Mouse (Mus musculus) retina, postnatal 1 day (tissue): ENCODE data around the gene Txndc2.
A peak's percentile ranks its signal among the peaks of the same experiment; 100 is the strongest.

Experiments
- DNase-seq: peaks from one replicate; pipeline ENCODE4 v3.0.0-alpha.2; 2012

Gene Txndc2

GRCm38 (mm10) chr17:65641734-65642218 is at the start of gene Txndc2:
TSS of gene Txndc2 (minus strand) at chr17:65642168.
- DNase-seq: no peak

DNA sequence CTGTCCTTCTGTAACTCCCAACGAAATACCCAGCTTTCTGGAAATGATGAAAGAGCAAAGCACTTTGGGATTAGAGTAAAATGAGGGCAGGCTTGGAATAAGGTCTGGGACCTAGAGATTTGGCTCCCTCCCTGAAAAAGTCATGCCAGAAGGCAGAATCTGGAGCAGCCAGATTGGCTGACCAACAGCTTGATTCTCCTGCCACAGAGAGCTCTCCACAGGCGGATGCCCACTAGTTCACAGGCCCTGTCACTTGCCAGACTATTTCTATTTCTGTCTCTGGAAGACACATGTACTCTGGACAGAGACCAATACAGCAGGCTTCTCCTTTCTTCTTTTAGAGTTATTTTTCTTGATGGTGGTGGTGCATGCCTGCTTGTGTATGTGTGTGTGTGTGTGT is 41.8 kb upstream of the Txndc2 start:
- DNase-seq: no peak

GRCm38 (mm10) chr17:65683316-65683715 is 41.3 kb upstream of the Txndc2 start:
- DNase-seq: no peak

DNA sequence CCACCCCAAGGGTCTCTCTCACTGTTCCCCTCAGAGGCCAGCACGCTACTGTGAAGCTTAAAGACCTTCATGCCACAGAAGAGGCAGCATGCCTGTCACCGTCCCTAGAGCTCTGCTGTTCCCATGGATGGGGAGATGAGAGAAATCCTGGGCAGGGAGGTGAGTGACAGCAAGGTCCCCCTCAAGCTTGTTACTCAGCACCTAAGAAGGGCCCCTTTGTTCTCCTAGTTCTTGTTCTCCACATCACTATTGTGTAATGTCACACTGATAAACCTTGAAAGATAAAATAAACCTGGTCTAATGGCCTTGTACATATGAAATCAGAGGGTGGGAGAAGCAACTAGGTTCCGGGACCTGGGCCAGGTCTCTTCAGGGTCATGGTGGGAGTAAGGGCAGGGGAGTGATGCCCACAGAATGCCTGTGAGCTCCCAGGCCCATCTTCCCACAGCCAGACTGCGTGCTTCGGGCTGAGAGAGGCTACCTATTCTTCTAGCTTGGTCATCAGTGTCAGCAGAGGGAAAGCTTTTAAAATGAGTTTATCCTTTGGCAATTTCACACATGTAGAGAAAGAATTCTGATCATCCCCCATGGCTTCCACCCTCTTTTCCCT is 40.2 kb upstream of the Txndc2 start:
- no peak for DNase-seq

- DNase-seq: no peak
Measured at GRCm38 (mm10) chr17:65681516-65681915, 39.5 kb upstream of the Txndc2 start.

GRCm38 (mm10) chr17:65680801-65681412 is 38.9 kb upstream of the Txndc2 start:
- no peak for DNase-seq

GRCm38 (mm10) chr17:65679806-65680446 is 38.0 kb upstream of the Txndc2 start:
- no peak for DNase-seq

GRCm38 (mm10) chr17:65677742-65678141 is 35.8 kb upstream of the Txndc2 start:
- DNase-seq: peak; percentile 45

DNA sequence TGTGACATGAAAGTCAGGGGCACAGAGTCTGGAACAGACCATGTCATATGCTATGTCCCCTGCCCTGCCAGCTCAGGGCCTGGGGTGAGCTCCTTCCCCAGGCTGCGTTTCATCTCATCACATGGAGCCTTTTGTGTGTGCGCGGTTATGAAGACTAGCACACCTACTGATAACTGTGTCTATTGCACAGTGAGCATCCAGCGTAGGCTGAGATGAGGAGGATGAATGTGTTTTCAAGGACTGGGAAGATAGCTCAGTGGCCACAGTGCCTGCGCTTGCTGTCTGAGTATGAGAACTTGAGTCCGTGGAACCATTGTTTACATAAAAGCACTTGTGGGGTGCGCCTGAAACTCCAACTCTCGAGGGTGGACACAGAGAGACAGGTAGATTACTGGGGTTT is 34.6 kb upstream of the Txndc2 start:
- no peak for DNase-seq

- DNase-seq: no peak
Measured at GRCm38 (mm10) chr17:65675985-65676384, 34.0 kb upstream of the Txndc2 start.

GRCm38 (mm10) chr17:65674710-65675171 is 32.8 kb upstream of the Txndc2 start:
- no peak for DNase-seq

GRCm38 (mm10) chr17:65672926-65673325 is 31.0 kb upstream of the Txndc2 start:
- DNase-seq: no peak

DNA sequence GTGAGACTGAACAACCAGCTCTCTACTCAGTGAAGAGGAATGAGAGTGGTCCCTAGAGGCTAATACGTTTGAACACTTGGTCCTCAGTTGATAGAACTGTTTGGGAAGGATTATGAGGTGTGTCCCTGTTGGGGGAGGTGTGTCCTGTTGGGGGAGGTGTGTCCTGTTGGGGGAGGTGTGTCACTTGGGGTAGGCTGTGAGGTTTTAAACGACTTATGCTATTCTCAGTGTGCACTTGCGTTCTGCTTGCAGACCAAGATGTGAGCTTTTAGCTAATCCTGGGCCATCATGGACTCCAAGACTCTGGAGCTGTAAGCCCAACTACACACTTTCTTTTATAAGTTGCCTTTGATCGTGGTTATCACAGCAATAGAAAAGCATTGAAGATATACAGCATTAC is 27.1 kb upstream of the Txndc2 start:
- DNase-seq: no peak

DNA sequence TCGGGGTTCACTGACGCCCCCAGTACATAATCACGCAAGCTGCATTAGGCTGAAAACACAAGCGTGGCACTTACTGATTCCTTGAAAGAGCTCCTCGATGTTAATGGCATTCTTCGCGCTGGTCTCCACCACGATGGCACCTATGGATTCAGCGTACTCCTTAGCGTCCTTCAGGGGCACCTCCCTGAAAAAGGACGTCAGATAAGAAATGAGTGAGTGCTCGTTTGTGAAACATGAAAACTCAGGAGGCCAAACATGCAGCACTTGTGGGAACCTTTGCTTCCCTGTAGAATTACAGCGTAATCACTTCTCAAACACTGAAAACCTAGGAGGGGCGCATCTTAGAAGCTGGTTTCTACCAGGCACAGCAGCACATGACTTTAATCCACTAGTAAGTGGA is 25.8 kb upstream of the Txndc2 start:
- DNase-seq: no peak

DNA sequence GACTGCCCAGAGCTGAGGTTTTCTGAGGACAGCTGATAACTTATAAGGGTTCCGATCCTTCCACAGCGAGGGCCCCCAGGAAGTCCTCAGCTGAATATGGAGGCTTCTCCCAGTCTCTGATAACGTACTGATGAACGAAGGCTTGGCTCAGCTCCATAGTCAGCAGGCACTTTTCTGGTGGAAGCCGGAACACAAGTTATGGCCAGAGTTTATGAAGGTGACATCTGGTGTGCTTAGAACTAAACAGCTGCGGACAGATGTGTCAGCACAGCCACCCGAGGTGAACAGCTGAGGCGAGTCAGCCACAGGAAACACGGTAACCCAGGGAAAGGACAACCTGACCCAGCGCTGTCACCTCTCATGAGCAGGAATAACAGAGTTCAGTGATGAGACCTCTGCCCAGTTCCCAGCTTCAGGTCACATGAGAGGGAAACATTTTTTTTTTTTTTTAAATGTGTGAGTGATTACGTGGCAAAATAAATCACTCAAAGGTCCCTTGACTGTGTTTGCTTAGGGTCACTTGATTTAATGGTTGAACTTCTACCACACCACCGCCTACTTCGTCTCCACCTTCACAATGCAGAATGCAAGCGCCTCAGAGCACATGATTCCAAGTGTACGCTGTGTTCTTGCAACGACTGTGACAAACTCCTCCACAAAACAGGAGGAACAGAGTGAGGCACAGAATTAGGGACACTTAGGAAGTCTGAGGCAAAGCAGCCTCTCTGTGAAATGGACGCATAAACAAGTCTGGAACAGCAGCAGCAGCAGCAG is 24.6 kb upstream of the Txndc2 start:
- DNase-seq: no peak

DNA sequence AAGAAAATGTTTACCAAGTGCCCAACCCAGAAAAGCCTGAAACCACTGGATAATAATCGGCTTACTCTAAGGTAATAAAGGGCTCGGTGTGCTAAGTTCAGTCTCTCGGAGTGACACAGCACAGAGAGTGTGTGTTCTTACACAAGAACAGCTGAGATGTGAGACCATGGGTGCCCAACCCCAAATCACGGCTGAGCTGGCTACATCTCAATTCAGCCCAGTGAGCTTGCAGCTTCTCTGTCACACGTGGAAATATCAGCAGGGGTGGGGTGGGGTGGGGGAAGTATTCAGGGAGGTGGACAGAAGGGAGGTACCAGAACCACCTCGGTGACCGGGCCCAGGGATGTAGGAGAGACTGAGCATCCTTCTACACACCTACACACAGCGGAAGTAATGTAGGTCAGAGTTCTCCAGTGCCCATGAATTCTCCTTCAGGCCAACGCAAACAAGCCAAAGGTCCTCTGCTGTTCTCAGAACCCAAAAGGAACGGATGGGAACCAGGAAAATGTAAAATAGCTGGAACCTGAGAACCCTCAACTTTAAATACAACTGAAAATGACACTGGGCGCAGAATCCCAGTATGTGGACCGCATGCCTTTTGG is 23.9 kb upstream of the Txndc2 start:
- no peak for DNase-seq

- DNase-seq: no peak
Measured at GRCm38 (mm10) chr17:65663329-65664078, 21.5 kb upstream of the Txndc2 start.

DNA sequence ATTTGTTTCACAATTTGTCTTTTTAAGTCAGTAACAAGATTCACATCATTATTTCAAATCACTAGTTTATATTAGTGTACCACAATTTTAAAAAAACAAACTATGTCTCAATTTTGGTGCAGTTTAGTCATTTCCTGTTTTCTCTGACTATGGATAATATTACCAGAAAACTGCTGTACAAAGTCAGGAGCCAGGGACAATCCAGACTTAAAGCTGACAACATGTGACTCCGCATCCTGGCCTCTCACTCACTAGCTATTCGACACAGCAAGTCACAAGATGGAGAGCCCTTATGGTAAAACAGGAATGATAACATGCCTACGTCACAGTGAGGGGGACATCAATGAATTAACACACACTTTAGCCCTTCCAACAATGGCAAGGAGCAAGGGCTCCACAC is 20.7 kb upstream of the Txndc2 start:
- DNase-seq: no peak

DNA sequence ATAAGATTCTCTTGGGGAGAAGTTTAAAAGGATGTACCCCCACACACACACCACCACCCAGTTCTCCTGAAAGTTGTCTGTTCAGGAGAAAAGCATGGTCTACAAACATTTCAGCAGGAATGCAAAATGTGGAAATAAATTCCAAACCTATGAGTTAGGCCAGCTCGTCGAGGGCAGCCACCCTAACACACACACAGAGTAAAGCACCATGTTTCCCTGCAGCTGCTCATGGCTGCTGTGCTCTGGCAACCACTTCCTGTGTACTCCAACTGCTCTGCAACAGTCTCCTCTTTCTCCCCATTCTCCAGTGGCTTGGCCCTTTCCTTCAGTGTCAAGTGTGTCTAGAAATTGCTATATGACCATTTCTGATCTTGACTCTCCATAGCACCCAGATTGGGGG is 16.4 kb upstream of the Txndc2 start:
- DNase-seq: no peak

DNA sequence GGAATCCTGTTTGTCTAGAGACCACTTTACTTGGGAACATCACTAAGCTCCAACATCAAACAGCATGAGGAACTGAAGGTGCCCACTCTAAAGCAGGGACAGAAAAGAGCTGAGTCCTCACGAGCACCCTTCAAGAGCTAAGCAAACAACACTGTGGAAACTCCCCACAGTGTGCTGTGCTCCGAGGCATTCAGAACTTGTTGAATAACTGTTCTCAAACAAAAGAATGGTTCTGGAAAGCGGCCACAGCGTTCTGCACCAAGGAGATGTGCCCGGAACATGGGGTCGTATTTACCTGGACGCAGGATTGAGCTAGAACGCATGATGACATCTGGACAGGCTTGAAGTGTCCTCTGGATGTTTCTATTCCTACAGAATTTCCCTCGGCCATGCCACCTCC is 16.0 kb upstream of the Txndc2 start:
- DNase-seq: no peak

DNA sequence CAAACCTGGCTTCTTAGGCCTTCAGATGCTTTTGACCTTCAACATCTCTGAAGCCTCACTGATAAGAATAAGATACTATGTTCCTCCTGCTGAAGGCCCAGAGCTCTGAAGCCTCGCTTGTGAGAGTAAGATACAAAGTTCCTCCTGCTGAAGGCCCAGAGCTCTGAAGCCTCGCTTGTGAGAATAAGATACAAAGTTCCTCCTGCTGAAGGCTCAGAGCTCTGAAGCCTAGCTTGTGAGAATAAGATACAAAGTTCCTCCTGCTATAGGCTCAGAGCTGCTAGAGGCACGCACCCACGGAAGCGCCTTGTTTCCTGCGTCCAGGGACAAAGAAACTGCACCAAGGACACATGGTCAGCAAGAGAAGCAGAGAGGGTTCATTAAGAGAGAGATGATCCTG is 14.8 kb upstream of the Txndc2 start:
- no peak for DNase-seq

DNA sequence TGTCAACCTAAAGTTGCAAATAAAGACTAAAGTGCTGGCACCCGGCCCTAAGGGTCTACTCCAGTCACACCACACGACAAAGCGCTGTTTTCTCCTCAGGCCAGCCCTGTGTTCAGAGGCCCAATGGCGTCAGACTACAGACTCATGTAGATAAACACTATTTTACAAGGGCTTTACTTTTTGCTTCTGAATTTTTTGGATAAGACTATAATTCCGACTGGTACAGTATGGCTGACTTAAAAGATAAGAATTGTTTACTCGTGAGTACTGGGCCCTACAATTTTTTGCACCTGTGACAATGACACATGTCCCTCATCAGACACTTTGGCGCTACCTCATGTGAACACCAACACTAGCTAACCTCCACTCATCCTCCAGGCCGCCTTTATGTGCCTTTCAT is 14.1 kb upstream of the Txndc2 start:
- DNase-seq: no peak
